Mouse (Mus musculus) heart, embryonic 12.5 days (tissue): ENCODE measurements at regions not wholly inside any gene's neighbourhood (a gene's known extent, or its start where the extent isn't known, plus 50 kb on each side); places are given as distances from the start of the nearest gene placed in this dataset.

Source experiments
- ATAC-seq: fragments of 200-750 bp; cut with Nextera tagmentation; 2 replicates; pipeline ENCODE4 v1.8.0; 2017; ENCODE audit warnings: moderate TSS enrichment, moderate library complexity; ENCODE audit not compliant: insufficient number of reproducible peaks, low FRiP score
- H3K27ac ChIP-seq: fragments of 300-500 bp; sonication (generic); 2 replicates; pipeline ENCODE4 v1.5.1; 2016; ENCODE audit warnings: mild to moderate bottlenecking, moderate library complexity; ENCODE audit not compliant: poor library complexity, severe bottlenecking
- H3K27me3 ChIP-seq: fragments of 300-500 bp; sonication (generic); replicated peaks from 2 replicates; pipeline ENCODE4 v1.6.1; 2016; ENCODE audit warnings: mild to moderate bottlenecking, moderate library complexity
- H3K36me3 ChIP-seq: fragments of 300-500 bp; sonication (generic); 2 replicates; pipeline ENCODE4 v1.6.1; 2016; ENCODE audit warnings: mild to moderate bottlenecking, moderate library complexity
- H3K4me1 ChIP-seq: fragments of 300-500 bp; sonication (generic); replicated peaks from 2 replicates; pipeline ENCODE4 v1.6.1; 2016; ENCODE audit warnings: mild to moderate bottlenecking
- H3K4me2 ChIP-seq: fragments of 300-500 bp; sonication (generic); 2 replicates; pipeline ENCODE4 v1.6.1; 2016; ENCODE audit warnings: mild to moderate bottlenecking, moderate library complexity
- H3K4me3 ChIP-seq: fragments of 300-500 bp; sonication (generic); 2 replicates; pipeline ENCODE4 v1.5.1; 2016; ENCODE audit warnings: mild to moderate bottlenecking
- H3K9ac ChIP-seq: fragments of 300-500 bp; sonication (generic); 2 replicates; pipeline ENCODE4 v1.6.1; 2016; ENCODE audit warnings: mild to moderate bottlenecking, moderate library complexity
- H3K9me3 ChIP-seq: fragments of 300-500 bp; sonication (generic); replicated peaks from 2 replicates; pipeline ENCODE4 v1.6.1; 2016; ENCODE audit warnings: mild to moderate bottlenecking, moderate library complexity
- WGBS: fragments of 180-500 bp; shearing (Covaris S2); methylation state at CpG from one replicate; pipeline ENCODE4 v1.1.7; 2016; 5-methylcytosine and 5-hydroxymethylcytosine counted together

GRCm38 (mm10) chr13:107406977-107407673 lies 385.2 kb upstream of the Kif2a start:
- no peaks in the 10 kb centered on the region for H3K9me3 ChIP-seq
- no peaks in the 10 kb centered on the region for H3K27me3 ChIP-seq
- WGBS = 62% methylated on average over 5 of the region's 5 CpGs
- no peak for ATAC-seq
- H3K27ac ChIP-seq = no peak overlapping the region
- H3K9ac ChIP-seq = no peak overlapping the region
- no peaks in the 10 kb centered on the region; the same call in 1 of the 2 replicates for H3K4me1 ChIP-seq
- no peaks in the 10 kb centered on the region for H3K36me3 ChIP-seq
- no peak overlapping the region for H3K4me2 ChIP-seq
- H3K4me3 ChIP-seq = no peak overlapping the region

- Histone ChIP-seq H3K27ac (no peak overlapping the region), H3K36me3 (no peaks in the 10 kb centered on the region), H3K27me3 (no peaks in the 10 kb centered on the region), H3K9ac (no peak overlapping the region), H3K4me3 (no peak overlapping the region), H3K9me3 (no peaks in the 10 kb centered on the region), H3K4me1 (no peaks in the 10 kb centered on the region), H3K4me2 (no peak overlapping the region)
- WGBS = 74% methylated on average over 8 of the region's 8 CpGs
- ATAC-seq = no peak
Measured at GRCm38 (mm10) chr13:107398621-107399363, 376.9 kb upstream of the Kif2a start.

DNA sequence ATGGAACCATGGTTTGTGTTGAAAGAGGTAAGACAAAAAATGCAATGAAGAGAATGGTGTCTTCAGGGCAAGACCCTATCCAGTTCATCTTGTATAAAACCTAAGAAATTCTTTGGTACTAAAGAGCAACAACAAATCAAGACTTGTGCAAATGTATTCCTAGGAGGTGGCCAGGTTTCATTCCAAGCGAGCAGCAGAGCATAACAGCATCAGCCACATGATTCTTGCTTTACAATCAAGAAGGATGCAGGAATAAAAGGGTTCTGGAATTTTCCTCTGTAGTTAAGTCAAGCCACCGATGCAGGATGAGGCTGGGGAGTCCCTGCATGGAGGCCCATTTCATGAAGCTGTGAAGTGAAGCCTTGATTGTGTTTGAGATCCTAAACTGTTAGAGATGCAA lies 374.1 kb upstream of the Kif2a start:
- no peaks in the 10 kb centered on the region for H3K4me1 ChIP-seq

GRCm38 (mm10) chr13:107394451-107394850 lies 372.5 kb upstream of the Kif2a start:
- 54% methylated on average over 1 of the region's 1 CpGs for WGBS
- H3K27me3 ChIP-seq = no peaks in the 10 kb centered on the region

More for the DNA sequence above, 374.1 kb upstream of the Kif2a start:
- WGBS = 72% methylated on average over 2 of the region's 2 CpGs
- no peak overlapping the region for H3K4me2 ChIP-seq
- no peak overlapping the region for H3K27ac ChIP-seq
- no peaks in the 10 kb centered on the region for H3K27me3 ChIP-seq
- no peak overlapping the region for H3K4me3 ChIP-seq
- no peaks in the 10 kb centered on the region for H3K9me3 ChIP-seq
- no peak for ATAC-seq
- H3K9ac ChIP-seq = no peak overlapping the region
- H3K36me3 ChIP-seq = no peaks in the 10 kb centered on the region

GRCm38 (mm10) chr13:107389535-107390150 lies 367.7 kb upstream of the Kif2a start:
- WGBS = 60% methylated on average over 4 of the region's 4 CpGs
- Histone ChIP-seq H3K27me3 (no peaks in the 10 kb centered on the region), H3K4me1 (no peaks in the 10 kb centered on the region), H3K27ac (no peak overlapping the region), H3K4me3 (no peak overlapping the region), H3K4me2 (no peak overlapping the region), H3K9ac (no peak overlapping the region), H3K36me3 (no peaks in the 10 kb centered on the region), H3K9me3 (no peaks in the 10 kb centered on the region)
- no peak for ATAC-seq

More at GRCm38 (mm10) chr13:107394451-107394850, 372.5 kb upstream of the Kif2a start:
- Histone ChIP-seq H3K4me1 (no peaks in the 10 kb centered on the region), H3K9ac (no peak overlapping the region), H3K4me2 (no peak overlapping the region), H3K36me3 (no peaks in the 10 kb centered on the region), H3K9me3 (no peaks in the 10 kb centered on the region), H3K4me3 (no peak overlapping the region), H3K27ac (no peak overlapping the region)
- no peak for ATAC-seq

GRCm38 (mm10) chr13:107389074-107389473 lies 367.1 kb upstream of the Kif2a start:
- H3K27ac ChIP-seq = no peak overlapping the region
- H3K27me3 ChIP-seq = no peaks in the 10 kb centered on the region
- no peak for ATAC-seq
- no peak overlapping the region for H3K4me3 ChIP-seq
- no peak overlapping the region for H3K9ac ChIP-seq
- no peaks in the 10 kb centered on the region for H3K4me1 ChIP-seq
- H3K9me3 ChIP-seq = no peaks in the 10 kb centered on the region
- no peaks in the 10 kb centered on the region for H3K36me3 ChIP-seq
- WGBS = 49% methylated on average over 3 of the region's 3 CpGs
- H3K4me2 ChIP-seq = no peak overlapping the region

DNA sequence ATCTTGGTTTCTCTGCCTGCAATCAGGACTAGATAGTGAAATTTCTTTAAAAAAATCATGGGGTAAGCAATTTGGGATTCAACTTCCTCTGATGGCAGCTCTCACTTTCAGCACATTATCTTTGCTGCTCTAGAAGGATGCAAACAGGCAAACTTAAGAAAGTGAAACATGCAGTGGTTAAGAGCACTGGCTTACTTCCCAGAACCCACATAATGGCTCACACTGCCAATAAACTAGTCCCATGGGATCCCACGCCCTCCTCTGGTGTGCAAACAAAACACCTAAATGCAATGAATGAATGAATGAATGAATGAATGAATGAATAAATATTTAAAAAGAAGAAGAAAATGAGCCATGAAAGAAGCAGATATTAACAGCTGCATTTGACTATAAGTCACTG lies 356.1 kb upstream of the Kif2a start:
- WGBS = 67% methylated on average over 1 of the region's 1 CpGs

GRCm38 (mm10) chr13:107372666-107373065 lies 350.7 kb upstream of the Kif2a start:
- no peaks in the 10 kb centered on the region for H3K9me3 ChIP-seq
- H3K4me1 ChIP-seq = peaks cover 6% of the 10 kb centered on the region; the same call in 1 of the 2 replicates
- no peak overlapping the region for H3K27ac ChIP-seq
- H3K27me3 ChIP-seq = no peaks in the 10 kb centered on the region
- no peak overlapping the region for H3K9ac ChIP-seq
- no peak overlapping the region for H3K4me2 ChIP-seq
- H3K4me3 ChIP-seq = no peak overlapping the region
- 80% methylated on average over 3 of the region's 3 CpGs for WGBS
- no peak for ATAC-seq
- H3K36me3 ChIP-seq = no peaks in the 10 kb centered on the region

More for the DNA sequence above, 356.1 kb upstream of the Kif2a start:
- H3K27ac ChIP-seq = no peak overlapping the region
- H3K27me3 ChIP-seq = no peaks in the 10 kb centered on the region
- H3K4me1 ChIP-seq = 0 out of 2 replicates have a peak, but pooled peaks cover 2% of the 10 kb centered on the region
- H3K9ac ChIP-seq = no peak overlapping the region
- H3K4me3 ChIP-seq = no peak overlapping the region
- H3K36me3 ChIP-seq = no peaks in the 10 kb centered on the region
- no peak for ATAC-seq
- H3K4me2 ChIP-seq = no peak overlapping the region
- no peaks in the 10 kb centered on the region for H3K9me3 ChIP-seq

GRCm38 (mm10) chr13:107371616-107372582 lies 350.0 kb upstream of the Kif2a start:
- H3K9me3 ChIP-seq = no peaks in the 10 kb centered on the region
- no peak for ATAC-seq
- H3K4me3 ChIP-seq = no peak overlapping the region
- peak overlapping the region; percentile 39 for H3K4me2 ChIP-seq
- 40% methylated on average over 17 of the region's 17 CpGs for WGBS
- H3K4me1 ChIP-seq = peaks cover 6% of the 10 kb centered on the region; the same call in 1 of the 2 replicates
- no peaks in the 10 kb centered on the region for H3K36me3 ChIP-seq
- no peak overlapping the region for H3K9ac ChIP-seq
- no peaks in the 10 kb centered on the region for H3K27me3 ChIP-seq
- H3K27ac ChIP-seq = no peak overlapping the region

GRCm38 (mm10) chr13:107367639-107368038 lies 345.7 kb upstream of the Kif2a start:
- H3K4me3 ChIP-seq = no peak overlapping the region
- WGBS = 86% methylated on average over 9 of the region's 9 CpGs
- H3K27me3 ChIP-seq = no peaks in the 10 kb centered on the region
- no peak overlapping the region for H3K9ac ChIP-seq
- no peak for ATAC-seq
- no peaks in the 10 kb centered on the region for H3K9me3 ChIP-seq
- no peak overlapping the region for H3K4me2 ChIP-seq
- H3K27ac ChIP-seq = no peak overlapping the region
- H3K4me1 ChIP-seq = peaks cover 4% of the 10 kb centered on the region; the same call in 1 of the 2 replicates
- no peaks in the 10 kb centered on the region for H3K36me3 ChIP-seq
